Mouse (Mus musculus): Measurements from ENCODE around the gene Nxf3.

DNA sequence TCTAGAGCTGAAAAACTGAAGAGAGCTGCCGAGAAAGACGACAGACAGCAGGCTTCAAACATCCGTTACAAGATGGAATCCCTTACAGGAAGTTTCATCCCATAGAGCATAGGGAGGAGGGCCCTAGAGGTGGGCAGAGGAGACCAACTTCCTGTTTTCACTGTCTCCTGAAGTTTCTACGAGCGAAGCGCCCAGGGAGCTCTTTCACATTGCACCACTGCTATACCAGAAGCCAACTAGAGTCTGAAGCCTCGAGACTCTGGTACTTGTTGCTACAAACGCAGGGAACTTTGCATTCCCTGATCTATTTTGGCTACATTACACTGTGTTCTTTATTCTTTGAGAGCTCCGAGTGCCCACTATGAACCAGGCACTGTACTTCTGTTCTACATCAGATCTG is at the start of gene Nxf3:
- no peak for TF ChIP-seq CTCF (IDR thresholded peaks at IDR 0.05; ENCODE audit: control insufficient read depth, insufficient read depth, insufficient read length)
- TF ChIP-seq MAX (IDR thresholded peaks at IDR 0.05): no peak
- no peak for TF ChIP-seq USF1 (IDR thresholded peaks at IDR 0.05; ENCODE audit: low read depth)

All from C2C12 (cell line).